Mouse (Mus musculus): ENCODE measurements around the gene Gm20517. TPM values are rescaled to one million over a fixed set of nuclear protein-coding genes. Genes with fewer than 3 reads are reported as not detected.
"Not testable (repeated sequence)": the region's sequence is repeated elsewhere in the genome, so short reads cannot be mapped to it uniquely, and the experiment has no call there.

The Gm20517 gene
- total RNA-seq, 2 experiments from 2014 or later: 3.4 to 3.7 TPM

- DNase-seq: no peak
Measured at GRCm38 (mm10) chr17:47626031-47626430, 14.6 kb downstream of the Gm20517 start.

GRCm38 (mm10) chr17:47627791-47628190, 16.4 kb downstream of the Gm20517 start:
- DNase-seq: no peak

GRCm38 (mm10) chr17:47628851-47629676, 17.7 kb downstream of the Gm20517 start:
- peak; percentile 96 to 98 for DNase-seq

- DNase-seq: peak in 1 of 2 experiments; percentile 70
Measured at GRCm38 (mm10) chr17:47629717-47630677, 18.6 kb downstream of the Gm20517 start.

GRCm38 (mm10) chr17:47630678-47631065, 19.3 kb downstream of the Gm20517 start, which contains the start of gene Usp49:
Gene Usp49 (plus strand): TSS chr17:47630690.
- no peak for DNase-seq

- no peak for DNase-seq
Measured at GRCm38 (mm10) chr17:47632181-47632840, 20.9 kb downstream of the Gm20517 start.

GRCm38 (mm10) chr17:47633999-47634770, 22.8 kb downstream of the Gm20517 start:
- no peak for DNase-seq

- DNase-seq: no peak
Measured at GRCm38 (mm10) chr17:47642992-47643391, 31.6 kb downstream of the Gm20517 start.

GRCm38 (mm10) chr17:47646683-47647082, 35.3 kb downstream of the Gm20517 start:
- peak; percentile 12 to 77 for DNase-seq

- DNase-seq: no peak
Measured at GRCm38 (mm10) chr17:47648966-47649365, 37.6 kb downstream of the Gm20517 start.

GRCm38 (mm10) chr17:47651953-47652352, 40.6 kb downstream of the Gm20517 start:
- no peak for DNase-seq

- DNase-seq: not testable (repeated sequence)
Measured at GRCm38 (mm10) chr17:47654346-47654745, 43.0 kb downstream of the Gm20517 start.

- DNase-seq: no peak
Measured at GRCm38 (mm10) chr17:47655697-47656096, 44.3 kb downstream of the Gm20517 start.

- no peak for DNase-seq
Measured at GRCm38 (mm10) chr17:47657901-47658300, 46.5 kb downstream of the Gm20517 start.

- DNase-seq: no peak
Measured at GRCm38 (mm10) chr17:47658741-47659243, 47.4 kb downstream of the Gm20517 start.

GRCm38 (mm10) chr17:47663009-47663713, 51.8 kb downstream of the Gm20517 start:
- no peak for DNase-seq

GRCm38 (mm10) chr17:47664474-47664873, 53.1 kb downstream of the Gm20517 start:
- no peak for DNase-seq

GRCm38 (mm10) chr17:47669166-47669565, 57.8 kb downstream of the Gm20517 start:
- no peak for DNase-seq

GRCm38 (mm10) chr17:47671988-47672310, 60.6 kb downstream of the Gm20517 start:
- DNase-seq: no peak

- DNase-seq: peak; percentile 79 to 82
Measured at GRCm38 (mm10) chr17:47672311-47673111, 61.1 kb downstream of the Gm20517 start.

Data from adrenal gland, postnatal 36 days (tissue).